Mouse (Mus musculus) forebrain, postnatal 0 days (tissue): ENCODE measurements around the gene B3galt1. TPM values are rescaled to one million over a fixed set of nuclear protein-coding genes. Genes with fewer than 3 reads are reported as not detected.

Experiments
- ATAC-seq: fragments of 200-750 bp; cut with Nextera tagmentation; 2 replicates; pipeline ENCODE4 v1.8.0; 2017; ENCODE audit warnings: mild to moderate bottlenecking, moderate library complexity
- DNase-seq: peaks from one replicate; pipeline ENCODE4 v3.0.0-alpha.2; 2015
- H3K27ac ChIP-seq: fragments of 300-500 bp; sonication (generic); 2 replicates; pipeline ENCODE4 v1.5.1; 2014; ENCODE audit warnings: low read depth, mild to moderate bottlenecking, antibody characterized with exemption, low read length, moderate library complexity, mixed read lengths
- H3K27me3 ChIP-seq: fragments of 300-500 bp; sonication (generic); 2 replicates; pipeline ENCODE4 v1.6.1; 2014; ENCODE audit warnings: mild to moderate bottlenecking, low read length, mixed read lengths; ENCODE audit not compliant: insufficient read depth
- H3K36me3 ChIP-seq: fragments of 300-500 bp; sonication (generic); 2 replicates; pipeline ENCODE4 v1.6.1; 2014; ENCODE audit warnings: mild to moderate bottlenecking, moderate library complexity; ENCODE audit not compliant: insufficient read depth
- H3K4me1 ChIP-seq: fragments of 300-500 bp; sonication (generic); 2 replicates; pipeline ENCODE4 v1.6.1; 2014; ENCODE audit warnings: antibody characterized with exemption; ENCODE audit not compliant: insufficient read depth
- H3K4me2 ChIP-seq: fragments of 300-500 bp; sonication (generic); 2 replicates; pipeline ENCODE4 v1.6.1; 2014; ENCODE audit warnings: low read depth, mild to moderate bottlenecking, moderate library complexity
- H3K4me3 ChIP-seq: fragments of 300-500 bp; sonication (generic); 2 replicates; pipeline ENCODE4 v1.5.1; 2014; ENCODE audit warnings: low read depth, low read length, mixed read lengths
- H3K9ac ChIP-seq: fragments of 300-500 bp; sonication (generic); 2 replicates; pipeline ENCODE4 v1.6.1; 2014; ENCODE audit warnings: mild to moderate bottlenecking
- H3K9me3 ChIP-seq: fragments of 300-500 bp; sonication (generic); 2 replicates; pipeline ENCODE4 v1.6.1; 2016; ENCODE audit warnings: low read length
- CTCF ChIP-seq: sonication (generic); IDR thresholded peaks from 2 replicates; pipeline ENCODE4 v1.5.1; 2016; ENCODE audit warnings: antibody characterized with exemption, control low read depth, low read depth
- WGBS: fragments of 180-500 bp; shearing (Covaris S2); extraction: QIAGEN DNeasy Blood & Tissue Kit; methylation state at CpG from one replicate; pipeline ENCODE4 v1.1.7; 2014; 5-methylcytosine and 5-hydroxymethylcytosine counted together
- polyA plus RNA-seq: library from polyadenylated mRNA; unstranded; fragments of >200 nt; fragmentation: Nextera tagmentation; extraction: Ambion mirVana; gene quantifications from 2 replicates; pipeline ENCODE4 v1.2.1, GENCODE M21; 2015
- total RNA-seq: library from RNA; depleted of rRNA; stranded (reverse); fragments of >200 nt; gene quantifications from 2 replicates; pipeline ENCODE4 v1.2.3, GENCODE M21; 2014

Gene B3galt1
- total and polyA plus RNA-seq, 2 experiments from 2014 or later: 12.8 to 55.2 TPM

GRCm38 (mm10) chr2:68079426-68080360 lies 514.0 kb downstream of the B3galt1 start:
- Histone ChIP-seq H3K36me3 (no peaks in the 10 kb centered on the region), H3K4me1 (0 out of 2 replicates have a peak, but pooled peaks cover 4% of the 10 kb centered on the region), H3K4me2 (no peak overlapping the region), H3K9me3 (no peaks in the 10 kb centered on the region), H3K4me3 (no peak overlapping the region), H3K9ac (no peak overlapping the region), H3K27me3 (no peaks in the 10 kb centered on the region), H3K27ac (0 out of 2 replicates have a peak overlapping the region, but pooled peaks have one; percentile 50)
- peak; percentile 11 for DNase-seq
- WGBS: 61% methylated on average over 5 of the region's 5 CpGs
- ATAC-seq: peak; percentile 72; the same call in 1 of the 2 replicates
- TF ChIP-seq CTCF: no peak

- TF ChIP-seq CTCF: no peak
- 0 out of 2 replicates have a peak, but pooled peaks cover 4% of the 10 kb centered on the region for H3K4me1 ChIP-seq
- H3K9ac ChIP-seq: no peak overlapping the region
- H3K27me3 ChIP-seq: no peaks in the 10 kb centered on the region
- H3K27ac ChIP-seq: no peak overlapping the region
- no peak for DNase-seq
- H3K4me3 ChIP-seq: no peak overlapping the region
- H3K36me3 ChIP-seq: no peaks in the 10 kb centered on the region
- H3K9me3 ChIP-seq: no peaks in the 10 kb centered on the region
- no peak for ATAC-seq
- no peak overlapping the region for H3K4me2 ChIP-seq
Observed at GRCm38 (mm10) chr2:68080872-68081280, 515.2 kb downstream of the B3galt1 start.

- 67% methylated on average over 1 of the region's 1 CpGs for WGBS
- TF ChIP-seq CTCF: no peak
Observed at GRCm38 (mm10) chr2:68084483-68084882, 518.8 kb downstream of the B3galt1 start.

GRCm38 (mm10) chr2:68086101-68086500 lies 520.4 kb downstream of the B3galt1 start:
- no peak overlapping the region for H3K27ac ChIP-seq
- no peak for ATAC-seq
- H3K4me2 ChIP-seq: no peak overlapping the region
- H3K4me1 ChIP-seq: no peaks in the 10 kb centered on the region
- H3K27me3 ChIP-seq: no peaks in the 10 kb centered on the region
- H3K9ac ChIP-seq: no peak overlapping the region
- WGBS: 78% methylated on average over 4 of the region's 4 CpGs
- H3K36me3 ChIP-seq: no peaks in the 10 kb centered on the region
- DNase-seq: no peak
- TF ChIP-seq CTCF: no peak
- H3K4me3 ChIP-seq: no peak overlapping the region
- no peaks in the 10 kb centered on the region for H3K9me3 ChIP-seq

More at GRCm38 (mm10) chr2:68084483-68084882, 518.8 kb downstream of the B3galt1 start:
- H3K36me3 ChIP-seq: no peaks in the 10 kb centered on the region
- DNase-seq (no peak), ATAC-seq (no peak)
- H3K4me3 ChIP-seq: no peak overlapping the region
- H3K4me1 ChIP-seq: 0 out of 2 replicates have a peak, but pooled peaks cover 4% of the 10 kb centered on the region
- no peak overlapping the region for H3K27ac ChIP-seq
- no peaks in the 10 kb centered on the region for H3K9me3 ChIP-seq
- no peak overlapping the region for H3K4me2 ChIP-seq
- H3K27me3 ChIP-seq: no peaks in the 10 kb centered on the region
- no peak overlapping the region for H3K9ac ChIP-seq

- no peak overlapping the region for H3K4me3 ChIP-seq
- TF ChIP-seq CTCF: no peak
- no peak for ATAC-seq
- H3K27ac ChIP-seq: no peak overlapping the region
- WGBS: 83% methylated on average over 2 of the region's 2 CpGs
- no peaks in the 10 kb centered on the region for H3K27me3 ChIP-seq
- no peak overlapping the region for H3K4me2 ChIP-seq
- H3K4me1 ChIP-seq: no peaks in the 10 kb centered on the region
- DNase-seq: no peak
- H3K36me3 ChIP-seq: no peaks in the 10 kb centered on the region
- no peak overlapping the region for H3K9ac ChIP-seq
- no peaks in the 10 kb centered on the region for H3K9me3 ChIP-seq
Observed at GRCm38 (mm10) chr2:68091559-68091958, 525.9 kb downstream of the B3galt1 start.

DNA sequence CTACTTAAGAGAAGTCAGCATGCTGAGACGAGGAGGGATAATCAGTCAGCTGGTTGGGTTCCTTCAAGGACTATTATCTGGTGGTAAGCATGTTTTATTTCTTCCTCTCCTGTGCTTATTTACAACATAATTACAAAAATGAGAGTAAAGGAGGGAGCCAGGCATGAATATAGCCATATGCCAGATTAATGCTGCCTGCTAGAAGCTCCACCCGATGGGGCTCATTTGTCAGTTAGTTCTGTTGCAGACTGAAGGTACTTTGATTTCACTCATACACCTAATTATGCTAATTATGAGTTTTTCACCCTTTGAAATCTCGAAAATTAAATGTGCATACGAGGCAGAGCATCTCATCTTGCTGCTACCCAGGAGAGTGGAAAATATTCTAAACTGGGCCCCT lies 539.0 kb downstream of the B3galt1 start:
- Histone ChIP-seq H3K27ac (no peak overlapping the region), H3K36me3 (no peaks in the 10 kb centered on the region), H3K4me3 (no peak overlapping the region), H3K9ac (no peak overlapping the region), H3K27me3 (no peaks in the 10 kb centered on the region), H3K4me1 (no peaks in the 10 kb centered on the region), H3K4me2 (no peak overlapping the region), H3K9me3 (no peaks in the 10 kb centered on the region)
- TF ChIP-seq CTCF: no peak
- no peak for ATAC-seq
- 28% methylated on average over 4 of the region's 4 CpGs for WGBS
- no peak for DNase-seq

GRCm38 (mm10) chr2:68118076-68118475 lies 552.4 kb downstream of the B3galt1 start:
- no peaks in the 10 kb centered on the region for H3K9me3 ChIP-seq
- no peak for DNase-seq
- no peaks in the 10 kb centered on the region for H3K4me1 ChIP-seq
- no peaks in the 10 kb centered on the region for H3K27me3 ChIP-seq
- H3K27ac ChIP-seq: no peak overlapping the region
- no peak overlapping the region for H3K4me2 ChIP-seq
- no peak for ATAC-seq
- H3K36me3 ChIP-seq: peaks cover 8% of the 10 kb centered on the region; the same call in 1 of the 2 replicates
- WGBS: 74% methylated on average over 8 of the region's 8 CpGs
- H3K9ac ChIP-seq: no peak overlapping the region
- H3K4me3 ChIP-seq: no peak overlapping the region
- no peak for TF ChIP-seq CTCF
